ENCODE assay signal across 12 mouse cellular contexts in the genomic region with DNA sequence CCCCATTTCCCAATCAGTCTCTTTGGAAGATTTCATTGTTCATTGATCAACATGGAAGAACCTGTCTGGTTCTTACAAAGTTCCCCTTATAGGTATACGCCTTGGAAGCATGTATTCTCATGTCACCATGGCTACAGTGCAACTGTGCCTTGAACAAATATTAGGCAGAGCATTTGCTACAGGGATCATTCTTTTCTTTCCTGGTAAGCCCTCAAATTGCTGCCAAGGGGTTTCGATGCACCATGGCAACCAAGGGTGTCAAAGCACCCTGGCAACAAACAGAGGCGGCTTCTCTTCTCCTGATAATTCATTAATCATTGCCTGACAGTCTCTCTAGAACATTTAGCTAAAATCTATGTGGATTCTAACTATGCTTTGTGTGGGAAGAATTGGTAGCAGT. TPM values are rescaled to one million over a fixed set of nuclear protein-coding genes. Genes with fewer than 3 reads are reported as not detected.
DNase-seq lines count a peak whose midpoint lies in the region; ATAC-seq lines count a peak whose summit lies in the region.
"Had no signal": no experiment of that assay in that cellular context is flagged by ENCODE, and none has a peak within 500 bp of the region (broad histone marks: within the 10 kb centered on the region; RNA-seq: fewer than 3 reads in every experiment).

No protein-coding gene starts in this region.

- H3K36me3 ChIP-seq in forebrain, embryonic 16.5 days (ENCODE audit: control insufficient read depth, insufficient read depth) = no peaks in the 10 kb centered on the region
- H3K36me3 ChIP-seq: heart, embryonic 13.5 days had no signal

- peak overlapping the region; percentile 69 for H3K27ac ChIP-seq in forebrain, embryonic 16.5 days (ENCODE audit: low read length)
- H3K27ac ChIP-seq: heart, embryonic 13.5 days had no signal

- peak; percentile 30 to 45 for DNase-seq in frontal cortex, postnatal 10 days (ENCODE audit: low spot score in 2 of 2)
- peak; percentile 30 to 49 for DNase-seq in left cerebral cortex, adult 9 months (ENCODE audit: low spot score in 2 of 2)
- peak; percentile 71 to 77 for DNase-seq in right cerebral cortex, postnatal 10 days (ENCODE audit: low spot score in 2 of 2)
- DNase-seq in gastrocnemius, postnatal 10 days = no peak
- DNase-seq in adrenal gland, adult 2 months = no peak
- no peak for DNase-seq in gastrocnemius, postnatal 4 days (ENCODE audit: low spot score in 2 of 2)
- DNase-seq: B cell, adult 2 months; thymus, adult 2 months had no signal

- no peak for ATAC-seq in frontal cortex, adult (ENCODE audit: low TSS enrichment)
- ATAC-seq in forebrain, embryonic 16.5 days = peak; percentile 94

- H3K9me3 ChIP-seq in forebrain, embryonic 16.5 days (ENCODE audit: control insufficient read depth, low read length) = no peaks in the 10 kb centered on the region
- H3K9me3 ChIP-seq: heart, embryonic 13.5 days had no signal

- 5% methylated on average over 3 of the region's 3 CpGs for WGBS in forebrain, embryonic 16.5 days

- H3K9ac ChIP-seq in forebrain, embryonic 16.5 days (replicated peaks; ENCODE audit: low read depth, low read length) = no peak overlapping the region
- H3K9ac ChIP-seq: heart, embryonic 13.5 days had no signal

- H3K27me3 ChIP-seq in forebrain, embryonic 16.5 days (replicated peaks; ENCODE audit: control insufficient read depth, insufficient read depth, low read length) = no peaks in the 10 kb centered on the region
- H3K27me3 ChIP-seq: heart, embryonic 13.5 days had no signal

- peaks cover 4% of the 10 kb centered on the region for H3K4me1 ChIP-seq in forebrain, embryonic 16.5 days (replicated peaks; ENCODE audit: control insufficient read depth, insufficient read depth, low read length)
- H3K4me1 ChIP-seq: heart, embryonic 13.5 days had no signal

- no peak overlapping the region for H3K4me3 ChIP-seq in forebrain, embryonic 16.5 days (replicated peaks; ENCODE audit: low read length)
- H3K4me3 ChIP-seq: heart, embryonic 13.5 days had no signal

- H3K4me2 ChIP-seq in forebrain, embryonic 16.5 days (ENCODE audit: low read length) = no peak overlapping the region
- H3K4me2 ChIP-seq: heart, embryonic 13.5 days had no signal

RNA-seq across cellular contexts. Expression of a gene that starts 28.3 kb away (rescaled TPM):
- polyA plus RNA-seq in forebrain, embryonic 16.5 days (2015; fragmentation: Nextera tagmentation; extraction: Ambion mirVana) = 17.3 and 19.5 TPM in 2 replicates
- 10 to 100 TPM; 17.2 to 17.5 TPM for total RNA-seq in gastrocnemius, postnatal 10 days (2021)
- total RNA-seq in adrenal gland, adult 2 months (2021) = 10 to 100 TPM; 46.4 to 53.8 TPM
- 84.3 and 99.7 TPM in 2 replicates for polyA plus RNA-seq in adrenal gland, adult 2 months (2012; rRNA removed)
- total RNA-seq in gastrocnemius, postnatal 4 days (2021) = 10 to 100 TPM; 11.3 to 12.5 TPM

RNA-seq across cellular contexts. Expression of a gene that starts 37.8 kb away (rescaled TPM):
- polyA plus RNA-seq in forebrain, embryonic 16.5 days (2015; fragmentation: Nextera tagmentation; extraction: Ambion mirVana) = 1,407 and 1,717 TPM in 2 replicates
- total RNA-seq in gastrocnemius, postnatal 10 days (2021) = 1 to 10 TPM; 1.6 to 1.8 TPM
- under 1 TPM; 0.75 to 0.90 TPM for total RNA-seq in adrenal gland, adult 2 months (2021)
- polyA plus RNA-seq in adrenal gland, adult 2 months (2012; rRNA removed) = 0.25 TPM in 1 of 2 replicates, not detected in the other
- total RNA-seq in gastrocnemius, postnatal 4 days (2021) = 1 to 10 TPM; 2.9 to 3.4 TPM
- total RNA-seq: common myeloid progenitor, adult 5-6 weeks had no signal

Comparison
In these comparisons a context has a peak if more than half of its experiments do, and no peak if none do; other contexts are left out.
1. DNase-seq: peak in frontal cortex, postnatal 10 days (2 of 2), left cerebral cortex, adult 9 months (2 of 2) and right cerebral cortex, postnatal 10 days (2 of 2); none in gastrocnemius, postnatal 10 days (single experiment), adrenal gland, adult 2 months (single experiment) and gastrocnemius, postnatal 4 days (0 of 2).